Mouse (Mus musculus) heart, postnatal 10 days (tissue): ENCODE results near the gene Lnpep. TPM values are rescaled to one million over a fixed set of nuclear protein-coding genes. Genes with fewer than 3 reads are reported as not detected.
"Not testable (repeated sequence)": the region's sequence is repeated elsewhere in the genome, so short reads cannot be mapped to it uniquely, and the experiment has no call there.

ENCODE experiments used
- DNase-seq, 2 experiments: peaks; one replicate each; pipeline ENCODE4 v3.0.0; 2021
- intact Hi-C: fragments of 180-260 bp; cut with DNase I; formaldehyde crosslinking; loops from one replicate; pipeline ENCODE4 v1.15.1; 2025
- total RNA-seq, 2 experiments: library from RNA; stranded (reverse); gene quantifications; 2 replicates each; pipeline ENCODE4 v1.2.3; 2021

Lnpep gene
- total RNA-seq, 2 experiments from 2014 or later: 170 to 171 TPM

GRCm38 (mm10) chr17:17506677-17507076, 118.2 kb downstream of the Lnpep start:
- intact Hi-C loops: no loop called here
- no peak for DNase-seq

- no peak for DNase-seq
- intact Hi-C loops: no loop called here
Observed at GRCm38 (mm10) chr17:17499278-17499677, 125.6 kb downstream of the Lnpep start.

- intact Hi-C loops: no loop called here
- no peak for DNase-seq
Observed at GRCm38 (mm10) chr17:17498848-17499247, 126.0 kb downstream of the Lnpep start.

GRCm38 (mm10) chr17:17496730-17497129, 128.1 kb downstream of the Lnpep start:
- no peak for DNase-seq
- intact Hi-C loops: no loop called here

GRCm38 (mm10) chr17:17496234-17496633, 128.6 kb downstream of the Lnpep start:
- intact Hi-C loops, DNase-seq: not testable (repeated sequence)

- no peak for DNase-seq
- intact Hi-C loops: no loop called here
Observed at GRCm38 (mm10) chr17:17492116-17492515, 132.7 kb downstream of the Lnpep start.

GRCm38 (mm10) chr17:17491622-17492001, 133.2 kb downstream of the Lnpep start:
- intact Hi-C loops: no loop called here
- no peak for DNase-seq

- intact Hi-C loops: no loop called here
- no peak for DNase-seq
Observed at GRCm38 (mm10) chr17:17490820-17491621, 133.8 kb downstream of the Lnpep start.

- intact Hi-C loops: no loop called here
- no peak for DNase-seq
Observed at GRCm38 (mm10) chr17:17485789-17486188, 139.1 kb downstream of the Lnpep start.

Other genes with a start within 250 kb of the Lnpep start
- gene Lix1, start 222.4 kb downstream of the Lnpep start, total RNA-seq: 1 to 10 TPM; 5.3 to 6.0 TPM
- gene Vmn2r90, start 78.7 kb upstream of the Lnpep start, total RNA-seq: not detected
- 10 to 100 TPM; 24.6 to 27.2 TPM for gene Spaca6, start 202.1 kb upstream of the Lnpep start, total RNA-seq
- gene Has1, start 230.2 kb upstream of the Lnpep start, total RNA-seq: under 1 TPM; 0.40 to 0.77 TPM